In the genomic region with DNA sequence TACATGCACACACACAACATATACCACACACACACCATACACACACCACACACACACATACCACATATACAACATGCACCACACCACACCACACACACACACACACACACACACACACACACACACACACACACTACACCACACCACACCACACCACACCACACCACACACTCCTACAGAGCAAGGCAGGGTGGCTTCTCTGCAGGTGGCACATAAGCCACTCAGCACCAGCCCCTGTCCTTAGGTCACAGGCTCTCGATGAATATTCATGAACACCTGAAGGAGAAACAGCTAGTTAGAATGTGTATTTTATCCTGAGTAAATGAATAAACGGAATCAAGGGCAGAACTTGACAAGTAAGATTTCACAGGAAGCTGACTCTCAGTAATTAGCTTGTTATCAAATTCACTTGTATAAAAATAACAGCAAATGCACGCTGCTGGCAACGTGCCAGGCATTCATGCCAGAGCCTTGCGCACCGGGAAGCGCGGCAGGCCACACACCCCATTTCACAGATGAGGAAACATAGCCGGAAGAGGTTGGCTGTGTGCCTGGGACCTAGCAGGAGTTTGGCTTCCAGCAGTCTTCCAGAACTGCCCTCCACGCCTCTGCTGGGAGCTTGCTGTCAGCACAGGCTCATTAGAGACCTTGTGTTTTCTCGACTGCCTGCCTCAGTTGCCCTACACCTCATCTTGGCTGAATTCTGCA, we compare ENCODE assay signal across 8 mouse cellular contexts. TPM values are rescaled to one million over a fixed set of nuclear protein-coding genes. Genes with fewer than 3 reads are reported as not detected.
DNase-seq lines count a peak whose midpoint lies in the region; ATAC-seq and TF ChIP-seq lines count a peak whose summit lies in the region.

No protein-coding gene starts in this region.

- H3K27ac ChIP-seq in liver, embryonic 12.5 days = no peak overlapping the region
- no peak overlapping the region for H3K27ac ChIP-seq in heart, embryonic 12.5 days (ENCODE audit: poor library complexity, severe bottlenecking)
- H3K27ac ChIP-seq in kidney, embryonic 14.5 days (ENCODE audit: low read depth, low read length) = 0 out of 2 replicates have a peak overlapping the region, but pooled peaks have one; percentile 7
- no peak overlapping the region for H3K27ac ChIP-seq in lung, embryonic 14.5 days (ENCODE audit: low read depth)

- 33% methylated on average over 11 of the region's 11 CpGs for WGBS in liver, embryonic 12.5 days (ENCODE audit: insufficient replicate concordance)
- 9% methylated on average over 11 of the region's 11 CpGs for WGBS in heart, embryonic 12.5 days
- WGBS in kidney, embryonic 14.5 days = 34% methylated on average over 11 of the region's 11 CpGs
- 15% methylated on average over 11 of the region's 11 CpGs for WGBS in lung, embryonic 14.5 days

- H3K4me1 ChIP-seq in liver, embryonic 12.5 days = peaks cover 24% of the 10 kb centered on the region
- H3K4me1 ChIP-seq in heart, embryonic 12.5 days (replicated peaks) = peaks cover 51% of the 10 kb centered on the region
- peaks cover 22% of the 10 kb centered on the region for H3K4me1 ChIP-seq in kidney, embryonic 14.5 days (ENCODE audit: control insufficient read depth, insufficient read depth, low read length)
- peaks cover 10% of the 10 kb centered on the region; the same call in 1 of the 2 replicates for H3K4me1 ChIP-seq in lung, embryonic 14.5 days (ENCODE audit: insufficient read depth)

- no peak overlapping the region for H3K9ac ChIP-seq in liver, embryonic 12.5 days
- H3K9ac ChIP-seq in heart, embryonic 12.5 days = peak overlapping the region; percentile 15; the same call in 1 of the 2 replicates
- H3K9ac ChIP-seq in kidney, embryonic 14.5 days (ENCODE audit: low read depth, low read length) = no peak overlapping the region
- no peak overlapping the region for H3K9ac ChIP-seq in lung, embryonic 14.5 days

- peak; percentile 61 for DNase-seq in liver
- peak; percentile 93 for DNase-seq in lung, embryonic 14.5 days
- peak; percentile 66 for DNase-seq in ovary, postnatal 36 days (ENCODE audit: low spot score)
- no peak for DNase-seq in embryo, embryonic 9.5 days (ENCODE audit: extremely low spot score)

- no peaks in the 10 kb centered on the region for H3K9me3 ChIP-seq in liver, embryonic 12.5 days (replicated peaks)
- 0 out of 2 replicates have a peak, but pooled peaks cover 3% of the 10 kb centered on the region for H3K9me3 ChIP-seq in heart, embryonic 12.5 days (replicated peaks)
- H3K9me3 ChIP-seq in kidney, embryonic 14.5 days (ENCODE audit: control insufficient read depth, low read length) = no peaks in the 10 kb centered on the region
- H3K9me3 ChIP-seq in lung, embryonic 14.5 days (ENCODE audit: low read depth, low read length) = no peaks in the 10 kb centered on the region

- no peak overlapping the region for H3K4me2 ChIP-seq in liver, embryonic 12.5 days
- peak overlapping the region; percentile 25; the same call in 1 of the 2 replicates for H3K4me2 ChIP-seq in heart, embryonic 12.5 days
- no peak overlapping the region for H3K4me2 ChIP-seq in kidney, embryonic 14.5 days (replicated peaks; ENCODE audit: low read depth, low read length)
- H3K4me2 ChIP-seq in lung, embryonic 14.5 days = no peak overlapping the region

- no peaks in the 10 kb centered on the region for H3K36me3 ChIP-seq in liver, embryonic 12.5 days
- H3K36me3 ChIP-seq in heart, embryonic 12.5 days = no peaks in the 10 kb centered on the region
- H3K36me3 ChIP-seq in kidney, embryonic 14.5 days (ENCODE audit: control insufficient read depth, insufficient read depth, low read length) = no peaks in the 10 kb centered on the region
- no peaks in the 10 kb centered on the region for H3K36me3 ChIP-seq in lung, embryonic 14.5 days (ENCODE audit: insufficient read depth)

- peaks cover 26% of the 10 kb centered on the region; the same call in 1 of the 2 replicates for H3K27me3 ChIP-seq in liver, embryonic 12.5 days (replicated peaks)
- H3K27me3 ChIP-seq in heart, embryonic 12.5 days (replicated peaks) = 0 out of 2 replicates have a peak, but pooled peaks cover 5% of the 10 kb centered on the region
- H3K27me3 ChIP-seq in kidney, embryonic 14.5 days (ENCODE audit: control insufficient read depth, insufficient read depth, low read length) = no peaks in the 10 kb centered on the region
- no peaks in the 10 kb centered on the region for H3K27me3 ChIP-seq in lung, embryonic 14.5 days (ENCODE audit: insufficient read depth, low read length)

- H3K4me3 ChIP-seq in liver, embryonic 12.5 days = no peak overlapping the region
- no peak overlapping the region for H3K4me3 ChIP-seq in heart, embryonic 12.5 days
- no peak overlapping the region for H3K4me3 ChIP-seq in kidney, embryonic 14.5 days (ENCODE audit: low read length)
- H3K4me3 ChIP-seq in lung, embryonic 14.5 days (ENCODE audit: low read depth, low read length) = no peak overlapping the region

- no peak for ATAC-seq in liver, embryonic 12.5 days
- ATAC-seq in common myeloid progenitor, adult 5-6 weeks (replicated peaks; ENCODE audit: low read depth, poor library complexity, severe bottlenecking) = peak; percentile 57
- peak; percentile 62 for ATAC-seq in heart, embryonic 12.5 days (ENCODE audit: insufficient number of reproducible peaks, low FRiP score)
- peak; percentile 72 for ATAC-seq in kidney, embryonic 14.5 days (ENCODE audit: low FRiP score, low TSS enrichment)
- ATAC-seq in lung, embryonic 14.5 days (ENCODE audit: insufficient read depth) = peak; percentile 81

- TF ChIP-seq CTCF in lung, embryonic 14.5 days (IDR thresholded peaks at IDR 0.05; ENCODE audit: low read depth) = peak; percentile 60

RNA-seq across cellular contexts. Expression of a gene that starts 54.8 kb away (rescaled TPM):
- 9.6 and 10.4 TPM in 2 replicates for polyA plus RNA-seq in liver, embryonic 12.5 days (2016; fragmentation: Nextera tagmentation; extraction: Ambion mirVana)
- 3.1 and 4.0 TPM in 2 replicates for total RNA-seq in common myeloid progenitor, adult 5-6 weeks (2017)
- polyA plus RNA-seq in heart, embryonic 12.5 days (2016; fragmentation: Nextera tagmentation; extraction: Ambion mirVana) = 6.2 and 7.7 TPM in 2 replicates
- polyA plus RNA-seq in kidney, embryonic 14.5 days (2014; fragmentation: Nextera tagmentation; extraction: Ambion mirVana) = 6.6 and 7.3 TPM in 2 replicates
- polyA plus RNA-seq in lung, embryonic 14.5 days (2014; fragmentation: Nextera tagmentation; extraction: Ambion mirVana) = 5.7 TPM in 2 replicates
